Mouse (Mus musculus) intestine, embryonic 16.5 days (tissue): ENCODE results near the gene Gjb4. TPM values are rescaled to one million over a fixed set of nuclear protein-coding genes. Genes with fewer than 3 reads are reported as not detected.

Experiments used
- ATAC-seq: fragments of 200-750 bp; cut with Nextera tagmentation; 2 replicates; pipeline ENCODE4 v1.8.0; 2017; ENCODE audit warnings: moderate TSS enrichment, moderate library complexity
- H3K27ac ChIP-seq: fragments of 300-500 bp; sonication (generic); 2 replicates; pipeline ENCODE4 v1.5.1; 2014; ENCODE audit warnings: mild to moderate bottlenecking, low read length
- H3K27me3 ChIP-seq: fragments of 300-500 bp; sonication (generic); replicated peaks from 2 replicates; pipeline ENCODE4 v1.6.1; 2014; ENCODE audit warnings: low read length, control low read depth, mixed read lengths; ENCODE audit not compliant: control insufficient read depth, insufficient read depth
- H3K36me3 ChIP-seq: fragments of 300-500 bp; sonication (generic); 2 replicates; pipeline ENCODE4 v1.6.1; 2014; ENCODE audit warnings: low read length, control low read depth; ENCODE audit not compliant: control insufficient read depth, insufficient read depth
- H3K4me1 ChIP-seq: fragments of 300-500 bp; sonication (generic); 2 replicates; pipeline ENCODE4 v1.6.1; 2014; ENCODE audit warnings: low read length, control low read depth, mixed read lengths; ENCODE audit not compliant: control insufficient read depth, insufficient read depth
- H3K4me2 ChIP-seq: fragments of 300-500 bp; sonication (generic); 2 replicates; pipeline ENCODE4 v1.6.1; 2014; ENCODE audit warnings: low read depth, low read length, control low read depth
- H3K4me3 ChIP-seq: fragments of 300-500 bp; sonication (generic); 2 replicates; pipeline ENCODE4 v1.5.1; 2014; ENCODE audit warnings: mild to moderate bottlenecking, low read length
- H3K9ac ChIP-seq: fragments of 300-500 bp; sonication (generic); 2 replicates; pipeline ENCODE4 v1.6.1; 2014; ENCODE audit warnings: low read depth, low read length
- H3K9me3 ChIP-seq: fragments of 300-500 bp; sonication (generic); 2 replicates; pipeline ENCODE4 v1.6.1; 2016; ENCODE audit warnings: low read length, control low read depth; ENCODE audit not compliant: control insufficient read depth
- WGBS: fragments of 180-500 bp; shearing (Covaris S2); extraction: QIAGEN DNeasy Blood & Tissue Kit; methylation state at CpG from one replicate; pipeline ENCODE4 v1.1.7; 2014; 5-methylcytosine and 5-hydroxymethylcytosine counted together
- polyA plus RNA-seq: library from polyadenylated mRNA; unstranded; fragments of >200 nt; fragmentation: Nextera tagmentation; extraction: Ambion mirVana; gene quantifications from 2 replicates; pipeline ENCODE4 v1.2.1, GENCODE M21; 2015

Gene Gjb4
- polyA plus RNA-seq, 1 experiment from 2014 or later: 0.09 TPM

DNA sequence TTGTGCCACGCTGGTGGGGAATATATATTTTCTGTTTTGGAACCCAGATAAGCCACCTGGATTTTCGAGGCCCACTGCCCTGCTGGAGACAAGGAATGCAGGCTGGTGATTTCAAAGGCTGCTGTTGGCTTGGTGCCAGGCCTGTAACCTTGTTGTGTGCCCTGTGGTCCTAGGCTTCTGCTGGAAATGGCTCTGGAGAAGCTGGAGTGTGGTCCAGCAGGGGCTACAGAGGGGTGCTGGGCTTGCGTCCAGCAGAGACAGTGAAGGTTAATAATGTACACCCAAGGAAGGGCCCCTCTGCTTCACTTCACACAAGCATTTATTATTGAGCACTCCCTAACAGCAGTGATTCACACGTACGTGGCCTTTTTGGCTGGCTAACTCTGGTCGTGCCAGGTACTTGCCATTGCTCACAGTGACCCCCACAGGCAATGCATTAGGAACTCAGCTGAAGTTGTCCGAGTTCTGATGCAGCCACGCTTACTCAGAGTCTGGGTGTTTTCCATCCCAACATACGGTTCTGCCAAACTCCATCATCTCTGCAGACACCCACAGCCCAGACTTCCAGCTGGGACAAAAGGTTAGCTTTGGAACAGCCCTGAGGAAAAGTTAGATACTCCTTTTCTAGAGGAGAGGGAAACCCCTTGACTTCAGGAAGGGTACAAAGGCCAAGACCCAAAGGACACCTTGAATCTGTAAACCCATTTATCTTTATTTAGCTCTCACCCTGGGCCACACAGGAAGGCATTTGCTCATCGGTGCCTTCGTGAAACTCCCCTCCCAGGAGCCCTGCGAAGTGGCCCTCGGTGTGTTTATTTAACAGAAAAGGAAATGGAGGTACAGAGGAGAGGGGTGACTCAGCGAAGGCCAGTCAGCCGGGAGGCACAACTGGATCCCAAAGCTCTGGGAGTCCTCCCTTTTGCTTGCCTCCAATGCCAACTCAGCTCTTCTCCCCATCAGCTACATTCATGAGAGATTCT, 915 bp upstream of the Gjb4 start:
- no peak for ATAC-seq
- no peaks in the 10 kb centered on the region for H3K9me3 ChIP-seq
- H3K4me1 ChIP-seq: peaks cover 11% of the 10 kb centered on the region; the same call in 1 of the 2 replicates
- H3K27me3 ChIP-seq: no peaks in the 10 kb centered on the region
- no peak overlapping the region for H3K4me3 ChIP-seq
- H3K27ac ChIP-seq: no peak overlapping the region
- no peak overlapping the region for H3K9ac ChIP-seq
- H3K4me2 ChIP-seq: no peak overlapping the region
- H3K36me3 ChIP-seq: no peaks in the 10 kb centered on the region
- WGBS: 41% methylated on average over 15 of the region's 15 CpGs

DNA sequence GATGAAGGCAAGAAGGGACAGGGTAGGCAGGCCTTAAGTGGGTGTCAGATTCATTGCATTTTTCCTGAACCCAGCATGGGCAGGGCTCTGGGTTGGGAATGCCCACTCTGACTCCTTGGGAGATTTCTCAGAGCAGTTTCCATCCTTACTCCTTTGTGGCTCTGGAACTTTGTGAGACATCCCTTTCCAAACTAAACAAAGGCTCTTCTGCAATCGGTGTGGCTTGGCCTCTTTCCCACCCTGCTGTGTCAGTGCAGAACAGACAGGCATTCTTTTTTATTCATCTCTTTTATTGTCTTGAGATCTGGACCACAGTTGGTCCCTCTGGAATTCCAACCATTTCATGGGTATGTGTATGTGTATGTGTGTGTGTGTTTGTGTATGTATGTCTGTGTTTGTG, 1.3 kb downstream of the Gjb4 start:
- no peaks in the 10 kb centered on the region for H3K36me3 ChIP-seq
- 32% methylated on average over 1 of the region's 1 CpGs for WGBS
- H3K4me1 ChIP-seq: peaks cover 5% of the 10 kb centered on the region; the same call in 1 of the 2 replicates
- ATAC-seq: no peak
- H3K27ac ChIP-seq: no peak overlapping the region
- no peak overlapping the region for H3K9ac ChIP-seq
- H3K27me3 ChIP-seq: no peaks in the 10 kb centered on the region
- H3K9me3 ChIP-seq: no peaks in the 10 kb centered on the region
- no peak overlapping the region for H3K4me2 ChIP-seq
- H3K4me3 ChIP-seq: no peak overlapping the region

DNA sequence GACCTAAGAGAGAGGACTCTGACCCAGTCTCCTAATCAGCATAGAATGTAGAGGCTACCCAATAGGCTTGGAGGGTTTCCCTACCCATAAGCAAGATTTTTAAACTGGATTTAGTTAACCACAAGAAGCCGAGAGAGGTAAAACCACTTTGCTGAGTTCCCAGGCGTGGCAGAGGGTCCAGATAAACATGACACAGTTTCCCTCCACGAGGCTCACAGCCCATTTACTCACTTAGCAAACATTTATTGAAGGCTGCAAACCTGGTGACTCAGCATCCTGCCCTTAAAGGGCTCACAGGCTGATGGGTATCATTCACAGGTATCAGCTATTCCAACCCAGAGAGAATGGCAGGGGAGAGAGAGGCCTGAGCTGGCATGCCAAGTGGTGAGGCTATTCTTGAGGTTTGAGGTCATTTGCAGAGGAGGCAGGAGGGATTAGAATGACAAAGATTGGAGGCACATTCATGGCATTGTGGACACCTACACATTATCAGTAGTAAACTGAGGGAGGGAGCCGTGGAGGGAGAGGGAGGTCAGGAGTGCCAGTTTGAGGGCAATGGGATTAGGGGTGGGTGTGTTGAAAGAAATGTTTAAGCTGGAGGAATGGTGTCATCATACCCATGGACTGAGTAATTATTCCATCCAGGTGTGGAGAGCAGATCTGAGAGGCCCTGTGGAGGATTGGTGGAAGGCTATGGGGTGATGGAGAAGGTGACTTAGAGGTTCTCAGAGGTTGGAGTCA, 4.2 kb downstream of the Gjb4 start:
- H3K4me1 ChIP-seq: peaks cover 4% of the 10 kb centered on the region; the same call in 1 of the 2 replicates
- H3K9ac ChIP-seq: no peak overlapping the region
- H3K9me3 ChIP-seq: no peaks in the 10 kb centered on the region
- no peak overlapping the region for H3K27ac ChIP-seq
- H3K27me3 ChIP-seq: no peaks in the 10 kb centered on the region
- no peak for ATAC-seq
- no peak overlapping the region for H3K4me3 ChIP-seq
- WGBS: 48% methylated on average over 4 of the region's 4 CpGs
- no peak overlapping the region for H3K4me2 ChIP-seq
- no peaks in the 10 kb centered on the region for H3K36me3 ChIP-seq

DNA sequence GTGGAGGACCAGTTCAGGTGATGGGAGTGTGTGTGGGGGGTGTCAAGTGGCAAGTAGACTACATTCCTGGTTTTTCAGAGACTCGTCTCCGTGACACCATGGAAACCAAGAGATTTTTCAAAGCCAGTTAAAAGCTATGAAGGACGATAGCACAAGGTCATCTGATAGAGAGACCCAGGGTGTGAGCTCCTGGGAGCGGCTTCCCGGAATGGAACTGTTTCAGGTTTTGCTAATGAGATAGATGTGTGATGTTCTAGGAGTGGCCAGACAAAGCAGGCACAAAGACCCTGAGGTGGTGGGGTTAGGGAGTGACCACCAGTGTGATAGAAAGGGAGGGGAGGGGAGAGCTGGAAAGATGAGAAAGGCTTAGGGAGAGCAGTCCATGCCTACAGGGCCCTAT, 8.9 kb downstream of the Gjb4 start:
- no peaks in the 10 kb centered on the region for H3K27me3 ChIP-seq
- H3K9ac ChIP-seq: no peak overlapping the region
- no peak overlapping the region for H3K4me3 ChIP-seq
- no peaks in the 10 kb centered on the region for H3K9me3 ChIP-seq
- 62% methylated on average over 5 of the region's 5 CpGs for WGBS
- no peak for ATAC-seq
- no peak overlapping the region for H3K4me2 ChIP-seq
- H3K27ac ChIP-seq: no peak overlapping the region
- no peaks in the 10 kb centered on the region for H3K4me1 ChIP-seq
- no peaks in the 10 kb centered on the region for H3K36me3 ChIP-seq

DNA sequence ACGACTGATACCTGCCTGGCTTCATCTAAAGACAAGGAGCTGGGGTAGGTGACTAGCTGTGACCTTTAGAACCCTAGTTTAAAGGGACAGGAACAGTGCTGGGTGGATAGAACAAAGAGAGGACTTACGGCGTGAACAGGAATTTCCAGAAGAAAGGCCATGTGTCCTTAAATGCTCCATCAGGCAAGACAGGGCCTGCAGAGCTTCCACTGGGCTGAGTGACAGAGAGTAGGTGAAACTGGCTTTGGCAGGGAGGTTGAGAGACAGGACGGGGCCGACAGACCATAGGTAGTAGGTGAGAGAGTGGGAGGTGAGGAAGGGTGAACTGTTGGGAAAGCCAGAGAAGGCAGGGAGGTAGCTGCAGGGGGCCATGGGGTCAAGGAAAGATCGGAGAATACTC, 12.5 kb downstream of the Gjb4 start:
- Histone ChIP-seq H3K27me3 (no peaks in the 10 kb centered on the region), H3K4me2 (no peak overlapping the region), H3K4me1 (no peaks in the 10 kb centered on the region), H3K4me3 (no peak overlapping the region), H3K9me3 (no peaks in the 10 kb centered on the region), H3K36me3 (no peaks in the 10 kb centered on the region), H3K9ac (no peak overlapping the region), H3K27ac (no peak overlapping the region)
- no peak for ATAC-seq
- 47% methylated on average over 6 of the region's 6 CpGs for WGBS

DNA sequence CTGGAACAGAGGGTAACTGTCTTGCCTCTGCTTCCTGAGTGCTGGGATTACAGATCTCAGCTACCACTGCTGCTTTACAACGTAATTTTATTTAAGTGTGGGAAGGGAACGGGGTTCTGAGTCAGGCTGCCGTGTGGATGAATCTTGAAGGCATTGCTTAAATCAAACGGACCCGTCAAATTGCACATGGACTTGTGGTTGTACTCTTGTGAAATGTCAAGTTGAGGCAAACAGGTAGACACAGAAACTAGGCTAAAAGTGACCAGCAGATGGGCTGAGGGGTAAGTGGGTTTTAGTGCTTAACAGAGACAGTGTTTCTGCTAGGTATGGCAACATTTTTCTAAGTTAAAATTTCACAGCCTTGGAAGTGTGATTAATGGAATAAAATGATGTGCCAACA, 16.2 kb downstream of the Gjb4 start:
- Histone ChIP-seq H3K4me2 (no peak overlapping the region), H3K9me3 (no peaks in the 10 kb centered on the region), H3K36me3 (no peaks in the 10 kb centered on the region), H3K27ac (no peak overlapping the region), H3K27me3 (no peaks in the 10 kb centered on the region; the same call in 1 of the 2 replicates), H3K4me1 (no peaks in the 10 kb centered on the region), H3K9ac (no peak overlapping the region), H3K4me3 (no peak overlapping the region)
- ATAC-seq: no peak
- 81% methylated on average over 5 of the region's 5 CpGs for WGBS

DNA sequence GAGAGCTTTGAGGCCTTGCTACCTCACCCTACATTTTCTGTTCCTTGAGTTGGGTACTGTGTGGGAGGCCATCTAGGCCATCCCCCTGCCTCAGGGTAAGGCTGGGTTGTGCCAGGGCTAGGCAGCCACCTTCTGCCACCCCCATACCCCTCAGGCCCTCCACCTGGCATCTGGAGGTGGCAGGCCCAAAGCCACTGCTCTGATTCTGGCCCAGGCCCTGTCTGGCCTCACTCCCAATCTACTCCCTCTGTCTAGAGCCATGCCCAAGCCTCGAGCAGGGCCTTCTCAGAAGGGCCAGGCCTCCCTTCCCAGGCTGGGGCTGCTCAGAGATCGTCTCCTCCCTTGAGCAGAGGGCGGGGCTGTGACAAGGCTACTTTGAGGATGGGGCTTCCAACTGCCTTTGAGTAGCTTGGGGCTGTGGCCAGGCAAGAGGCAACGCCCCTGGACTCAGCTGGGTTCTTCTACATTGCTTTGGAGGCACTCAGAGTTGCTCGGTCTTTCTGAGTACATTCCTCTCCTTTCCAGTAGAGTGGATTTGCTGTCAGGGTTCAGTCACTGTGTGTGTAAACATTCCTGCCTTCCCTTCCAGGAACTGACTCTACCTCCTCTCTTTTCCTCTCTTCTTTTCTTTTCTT, 18.9 kb downstream of the Gjb4 start:
- Histone ChIP-seq H3K4me3 (no peak overlapping the region), H3K4me1 (peaks cover 6% of the 10 kb centered on the region; the same call in 1 of the 2 replicates), H3K4me2 (no peak overlapping the region), H3K27ac (no peak overlapping the region), H3K9me3 (no peaks in the 10 kb centered on the region), H3K27me3 (peaks cover 19% of the 10 kb centered on the region), H3K9ac (no peak overlapping the region), H3K36me3 (no peaks in the 10 kb centered on the region)
- ATAC-seq: no peak
- 39% methylated on average over 5 of the region's 5 CpGs for WGBS

DNA sequence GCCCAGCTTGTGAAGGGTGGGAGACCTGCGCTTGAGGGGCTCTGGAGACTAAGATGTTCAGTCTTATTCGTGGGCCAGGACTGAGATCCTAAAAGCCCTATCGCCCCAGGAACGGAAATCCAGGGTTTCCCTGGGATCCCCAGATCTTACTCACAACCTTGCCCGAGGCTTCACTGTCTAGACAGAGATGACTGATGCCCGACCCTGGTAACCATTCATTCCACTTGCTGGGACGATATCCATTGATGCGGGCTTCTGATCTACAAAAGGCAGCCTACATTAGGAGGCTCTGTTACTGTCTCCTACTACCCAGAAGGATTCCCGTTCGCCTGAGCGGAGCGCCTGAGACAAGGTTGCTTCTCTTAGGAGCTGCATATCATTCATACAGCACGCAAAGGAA, 22.7 kb downstream of the Gjb4 start:
- Histone ChIP-seq H3K4me3 (no peak overlapping the region), H3K9me3 (no peaks in the 10 kb centered on the region), H3K4me1 (peaks cover 11% of the 10 kb centered on the region), H3K9ac (no peak overlapping the region), H3K36me3 (no peaks in the 10 kb centered on the region), H3K27ac (no peak overlapping the region), H3K4me2 (no peak overlapping the region), H3K27me3 (peaks cover 28% of the 10 kb centered on the region)
- 31% methylated on average over 13 of the region's 13 CpGs for WGBS
- no peak for ATAC-seq
